Mouse (Mus musculus): ENCODE data around the gene Ccar1. TPM values are rescaled to one million over a fixed set of nuclear protein-coding genes. Genes with fewer than 3 reads are reported as not detected.

Ccar1 gene
- polyA plus RNA-seq (2015; fragmentation: Nextera tagmentation; extraction: Ambion mirVana), result 113 and 118 TPM in 2 replicates

GRCm38 (mm10) chr10:62792177-62793090 lies at the start of gene Ccar1:
TSS of gene Ccar1 (minus strand) at chr10:62792286.
- Histone ChIP-seq H3K27me3 (no peaks in the 10 kb centered on the region), H3K9me3 (no peaks in the 10 kb centered on the region), H3K36me3 (peaks cover 27% of the 10 kb centered on the region), H3K27ac (peak within 1 kb of the TSS; percentile 92), H3K4me2 (peak within 1 kb of the TSS; percentile 77), H3K9ac (peak within 1 kb of the TSS; percentile 99), H3K4me1 (replicated peaks) (peaks cover 26% of the 10 kb centered on the region), H3K4me3 (peak within 1 kb of the TSS; percentile 97)
- peak; percentile 98 for ATAC-seq (ENCODE audit: low FRiP score)
- 4% methylated on average over 55 of the region's 55 CpGs for WGBS

GRCm38 (mm10) chr10:62840687-62841086 lies 48.6 kb upstream of the Ccar1 start:
- H3K9ac ChIP-seq, result no peak overlapping the region
- no peaks in the 10 kb centered on the region for H3K9me3 ChIP-seq
- WGBS, result 95% methylated on average over 7 of the region's 7 CpGs
- H3K36me3 ChIP-seq, result peaks cover 42% of the 10 kb centered on the region
- no peak overlapping the region for H3K4me2 ChIP-seq
- no peak for ATAC-seq (ENCODE audit: low FRiP score)
- peaks cover 11% of the 10 kb centered on the region; the same call in 1 of the 2 replicates for H3K4me1 ChIP-seq (replicated peaks)
- H3K4me3 ChIP-seq, result no peak overlapping the region
- H3K27ac ChIP-seq, result no peak overlapping the region
- H3K27me3 ChIP-seq, result no peaks in the 10 kb centered on the region

GRCm38 (mm10) chr10:62837987-62838386 lies 45.9 kb upstream of the Ccar1 start:
- H3K9ac ChIP-seq, result no peak overlapping the region
- no peaks in the 10 kb centered on the region for H3K9me3 ChIP-seq
- no peak overlapping the region for H3K4me3 ChIP-seq
- H3K27me3 ChIP-seq, result no peaks in the 10 kb centered on the region
- ATAC-seq (ENCODE audit: low FRiP score), result no peak
- WGBS, result 92% methylated on average over 5 of the region's 5 CpGs
- no peak overlapping the region for H3K4me2 ChIP-seq
- H3K4me1 ChIP-seq (replicated peaks), result 0 out of 2 replicates have a peak, but pooled peaks cover 5% of the 10 kb centered on the region
- H3K27ac ChIP-seq, result no peak overlapping the region
- H3K36me3 ChIP-seq, result peaks cover 51% of the 10 kb centered on the region

DNA sequence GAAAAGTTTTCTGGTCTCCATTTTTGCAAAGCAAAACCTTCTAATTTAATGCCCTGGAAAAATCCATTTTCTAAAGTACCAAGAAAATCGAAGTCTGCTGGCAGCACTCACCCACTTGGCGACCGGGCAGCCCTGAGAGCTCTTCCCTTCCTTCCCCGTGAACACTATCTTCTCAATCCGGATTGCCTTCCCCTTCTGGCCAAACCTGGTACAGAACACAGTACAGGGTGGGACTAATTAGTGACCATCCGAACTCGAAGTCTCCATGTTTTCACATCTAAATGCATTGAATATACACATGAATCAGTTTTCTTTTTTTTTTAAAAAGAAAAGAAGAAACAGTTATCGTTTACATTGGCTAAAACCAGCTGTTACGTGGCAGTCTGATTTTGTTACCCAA lies 40.7 kb upstream of the Ccar1 start:
- no peak overlapping the region for H3K9ac ChIP-seq
- H3K9me3 ChIP-seq, result no peaks in the 10 kb centered on the region
- ATAC-seq (ENCODE audit: low FRiP score), result no peak
- no peak overlapping the region for H3K4me2 ChIP-seq
- WGBS, result 84% methylated on average over 9 of the region's 9 CpGs
- no peaks in the 10 kb centered on the region for H3K27me3 ChIP-seq
- no peaks in the 10 kb centered on the region for H3K4me1 ChIP-seq (replicated peaks)
- no peak overlapping the region for H3K4me3 ChIP-seq
- peaks cover 51% of the 10 kb centered on the region for H3K36me3 ChIP-seq
- H3K27ac ChIP-seq, result no peak overlapping the region

GRCm38 (mm10) chr10:62831546-62831945 lies 39.5 kb upstream of the Ccar1 start:
- Histone ChIP-seq H3K4me1 (replicated peaks) (no peaks in the 10 kb centered on the region), H3K4me3 (no peak overlapping the region), H3K36me3 (peaks cover 47% of the 10 kb centered on the region), H3K27ac (no peak overlapping the region), H3K4me2 (no peak overlapping the region), H3K9me3 (no peaks in the 10 kb centered on the region), H3K9ac (no peak overlapping the region), H3K27me3 (no peaks in the 10 kb centered on the region)
- WGBS, result 92% methylated on average over 2 of the region's 2 CpGs
- no peak for ATAC-seq (ENCODE audit: low FRiP score)

DNA sequence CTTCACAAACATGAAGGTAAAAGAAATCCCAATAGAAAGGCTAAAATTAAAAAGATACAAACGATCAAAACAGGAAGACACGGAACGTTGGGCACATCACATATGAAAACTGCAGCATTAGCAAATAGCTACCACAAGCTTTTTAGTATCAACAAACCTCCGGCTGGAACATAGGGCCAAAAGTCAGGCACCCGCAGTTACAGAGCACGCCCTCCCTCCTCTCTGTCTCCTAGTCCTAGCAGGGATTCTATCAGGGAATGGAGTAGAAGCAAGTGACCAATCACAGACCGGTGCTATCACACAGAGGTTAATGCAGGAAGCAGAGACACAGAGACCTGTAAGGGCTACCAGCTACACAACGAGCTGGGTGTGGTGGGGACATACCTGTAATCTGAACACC lies 32.4 kb upstream of the Ccar1 start:
- Histone ChIP-seq H3K36me3 (peaks cover 38% of the 10 kb centered on the region), H3K4me2 (no peak overlapping the region), H3K9ac (no peak overlapping the region), H3K27ac (no peak overlapping the region), H3K4me1 (replicated peaks) (no peaks in the 10 kb centered on the region), H3K4me3 (no peak overlapping the region), H3K9me3 (no peaks in the 10 kb centered on the region), H3K27me3 (no peaks in the 10 kb centered on the region)
- 88% methylated on average over 8 of the region's 8 CpGs for WGBS
- ATAC-seq (ENCODE audit: low FRiP score), result no peak

- H3K9me3 ChIP-seq, result no peaks in the 10 kb centered on the region
- WGBS, result 92% methylated on average over 4 of the region's 4 CpGs
- no peak overlapping the region for H3K27ac ChIP-seq
- no peak overlapping the region for H3K4me3 ChIP-seq
- no peaks in the 10 kb centered on the region for H3K27me3 ChIP-seq
- no peak overlapping the region for H3K9ac ChIP-seq
- peaks cover 45% of the 10 kb centered on the region for H3K36me3 ChIP-seq
- H3K4me2 ChIP-seq, result no peak overlapping the region
- H3K4me1 ChIP-seq (replicated peaks), result no peaks in the 10 kb centered on the region
- ATAC-seq (ENCODE audit: low FRiP score), result no peak
Observed at GRCm38 (mm10) chr10:62823431-62823830, 31.3 kb upstream of the Ccar1 start.

DNA sequence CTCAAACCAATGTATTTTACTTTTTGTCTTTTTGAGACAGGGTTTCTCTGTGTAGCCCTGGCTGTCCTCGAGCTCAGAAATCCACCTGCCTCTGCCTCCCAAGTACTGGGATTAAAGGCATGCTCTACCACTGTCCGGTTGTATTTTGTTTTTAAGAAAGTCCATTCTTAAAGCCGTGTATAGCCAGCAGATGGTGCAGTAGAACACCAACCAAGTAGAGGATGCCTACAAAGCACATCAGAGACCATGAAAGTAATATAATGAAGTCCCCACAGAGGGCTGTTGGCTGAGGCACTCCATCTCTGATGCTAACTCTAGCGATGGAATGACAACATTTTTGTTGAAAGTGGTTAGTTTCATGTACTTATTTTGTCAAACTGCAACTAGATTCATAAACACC lies 17.9 kb upstream of the Ccar1 start:
- no peak overlapping the region for H3K4me2 ChIP-seq
- no peaks in the 10 kb centered on the region for H3K4me1 ChIP-seq (replicated peaks)
- 84% methylated on average over 4 of the region's 4 CpGs for WGBS
- no peak overlapping the region for H3K4me3 ChIP-seq
- peaks cover 50% of the 10 kb centered on the region for H3K36me3 ChIP-seq
- H3K27ac ChIP-seq, result no peak overlapping the region
- no peak for ATAC-seq (ENCODE audit: low FRiP score)
- no peaks in the 10 kb centered on the region for H3K9me3 ChIP-seq
- H3K9ac ChIP-seq, result no peak overlapping the region
- H3K27me3 ChIP-seq, result no peaks in the 10 kb centered on the region

GRCm38 (mm10) chr10:62808766-62809165 lies 16.7 kb upstream of the Ccar1 start:
- Histone ChIP-seq H3K4me3 (no peak overlapping the region), H3K9ac (no peak overlapping the region), H3K4me2 (no peak overlapping the region), H3K27me3 (no peaks in the 10 kb centered on the region), H3K9me3 (no peaks in the 10 kb centered on the region), H3K4me1 (replicated peaks) (no peaks in the 10 kb centered on the region), H3K36me3 (peaks cover 41% of the 10 kb centered on the region), H3K27ac (no peak overlapping the region)
- no peak for ATAC-seq (ENCODE audit: low FRiP score)
- 98% methylated on average over 2 of the region's 2 CpGs for WGBS

DNA sequence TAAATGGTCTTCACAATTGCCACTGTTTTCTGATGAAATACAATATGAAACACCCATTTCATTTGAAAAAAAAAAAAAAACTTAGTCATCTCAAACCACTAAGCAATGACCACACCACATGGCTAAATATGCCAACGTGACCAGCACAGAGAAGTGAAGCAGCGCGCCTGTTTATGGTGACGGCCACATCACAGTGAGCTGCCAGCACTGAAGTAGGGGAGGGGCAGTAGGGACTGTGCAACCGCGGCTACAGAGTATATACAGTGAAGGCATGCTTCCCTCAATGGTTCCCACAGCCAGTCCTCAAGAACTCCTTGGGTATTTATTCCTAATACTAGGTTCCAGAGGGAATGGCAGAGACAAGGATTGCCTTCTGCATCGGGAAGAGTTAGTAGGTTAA lies 16.2 kb upstream of the Ccar1 start:
- H3K9ac ChIP-seq, result no peak overlapping the region

DNA sequence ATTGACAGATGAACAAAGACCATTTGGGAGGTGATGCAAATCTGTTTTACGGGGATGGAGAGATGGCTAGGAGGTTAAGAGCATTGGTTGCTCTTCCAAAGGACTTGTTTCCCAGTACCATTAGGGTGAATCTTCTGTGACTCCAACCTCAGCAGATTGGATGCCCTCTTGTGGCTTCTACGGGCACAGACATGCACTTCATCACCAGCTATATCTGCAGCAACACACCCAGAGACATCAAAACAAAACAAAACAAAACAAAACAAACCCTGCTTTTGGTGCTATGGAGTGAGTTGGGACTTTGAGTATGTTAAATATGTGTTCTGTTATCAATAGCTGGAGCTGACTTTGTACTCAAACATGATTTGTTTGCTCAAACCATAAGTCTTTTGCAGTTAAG lies 12.0 kb upstream of the Ccar1 start:
- H3K4me3 ChIP-seq, result no peak overlapping the region
- H3K27ac ChIP-seq, result no peak overlapping the region
- no peaks in the 10 kb centered on the region for H3K9me3 ChIP-seq
- no peak for ATAC-seq (ENCODE audit: low FRiP score)
- no peak overlapping the region for H3K4me2 ChIP-seq
- H3K36me3 ChIP-seq, result peaks cover 8% of the 10 kb centered on the region; the same call in 1 of the 2 replicates
- WGBS, result 71% methylated on average over 2 of the region's 2 CpGs
- no peaks in the 10 kb centered on the region for H3K4me1 ChIP-seq (replicated peaks)
- no peak overlapping the region for H3K9ac ChIP-seq
- H3K27me3 ChIP-seq, result no peaks in the 10 kb centered on the region

More for the DNA sequence above, 16.2 kb upstream of the Ccar1 start:
- Histone ChIP-seq H3K4me3 (no peak overlapping the region), H3K36me3 (peaks cover 37% of the 10 kb centered on the region), H3K4me2 (no peak overlapping the region), H3K27ac (no peak overlapping the region), H3K27me3 (no peaks in the 10 kb centered on the region), H3K9me3 (no peaks in the 10 kb centered on the region), H3K4me1 (replicated peaks) (no peaks in the 10 kb centered on the region)
- 96% methylated on average over 7 of the region's 7 CpGs for WGBS
- ATAC-seq (ENCODE audit: low FRiP score), result no peak

GRCm38 (mm10) chr10:62803296-62803695 lies 11.2 kb upstream of the Ccar1 start:
- Histone ChIP-seq H3K9ac (no peak overlapping the region), H3K9me3 (no peaks in the 10 kb centered on the region), H3K27me3 (no peaks in the 10 kb centered on the region), H3K4me3 (no peak overlapping the region), H3K36me3 (peaks cover 8% of the 10 kb centered on the region; the same call in 1 of the 2 replicates), H3K4me1 (replicated peaks) (no peaks in the 10 kb centered on the region), H3K4me2 (no peak overlapping the region), H3K27ac (no peak overlapping the region)
- 97% methylated on average over 2 of the region's 2 CpGs for WGBS
- ATAC-seq (ENCODE audit: low FRiP score), result no peak

GRCm38 (mm10) chr10:62794221-62794620 lies 2.1 kb upstream of the Ccar1 start:
- Histone ChIP-seq H3K27me3 (no peaks in the 10 kb centered on the region), H3K4me1 (replicated peaks) (peaks cover 22% of the 10 kb centered on the region), H3K4me2 (no peak overlapping the region), H3K9me3 (no peaks in the 10 kb centered on the region), H3K9ac (no peak overlapping the region), H3K36me3 (peaks cover 11% of the 10 kb centered on the region), H3K27ac (no peak overlapping the region), H3K4me3 (no peak overlapping the region)
- 95% methylated on average over 4 of the region's 4 CpGs for WGBS
- ATAC-seq (ENCODE audit: low FRiP score), result no peak

Measured in hindbrain, embryonic 13.5 days (tissue).